Mouse (Mus musculus) adrenal gland, adult (tissue): ENCODE results near the gene Gnpat.

ENCODE experiments used
- DNase-seq, 2 experiments: peaks; one replicate each; pipeline ENCODE4 v3.0.0; 2022 to 2023; ENCODE audit warnings: low spot score in 1 of 2; ENCODE audit not compliant: inconsistent age in 2 of 2

Gnpat gene

GRCm38 (mm10) chr8:124897386-124898250 is 34.8 kb downstream of the Gnpat start, which contains the start of the genes Exoc8 and Sprtn:
Exoc8 (minus strand) TSS chr8:124897705.
Sprtn (plus strand) TSS chr8:124897886.
- DNase-seq, result peak; percentile 99

DNA sequence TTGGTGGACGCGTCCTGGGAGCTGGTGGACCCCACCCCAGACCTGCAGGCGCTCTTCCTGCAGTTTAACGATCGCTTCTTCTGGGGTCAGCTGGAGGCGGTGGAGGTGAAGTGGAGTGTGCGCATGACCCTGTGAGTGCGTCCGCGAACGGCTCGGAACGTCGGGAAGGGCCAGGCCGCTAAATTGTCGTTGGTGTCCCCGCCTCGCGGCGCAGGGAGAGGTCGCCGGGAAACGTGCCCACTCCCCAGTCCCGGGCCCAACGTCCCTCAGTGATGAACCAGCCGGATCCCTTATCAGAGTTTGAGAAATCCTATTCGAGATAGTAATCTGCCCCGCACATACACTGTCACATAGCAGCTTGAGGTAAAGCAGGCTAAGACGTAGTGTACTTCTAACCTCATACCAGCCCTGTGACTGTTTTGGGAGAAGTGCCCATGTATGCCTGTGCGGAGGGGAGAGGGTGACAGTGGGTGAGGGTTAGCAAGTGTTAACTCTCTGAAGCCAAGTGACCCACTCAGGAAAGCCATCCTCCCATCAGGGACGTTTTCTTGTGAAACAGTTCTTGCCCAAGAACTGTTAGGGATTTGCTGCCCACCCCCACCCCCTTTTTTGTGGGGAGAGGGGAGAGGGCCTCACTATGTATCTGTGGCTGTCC is 35.5 kb downstream of the Gnpat start:
- DNase-seq, result peak in 1 of 2 experiments; percentile 65

GRCm38 (mm10) chr8:124903198-124903597 is 40.4 kb downstream of the Gnpat start:
- no peak for DNase-seq

- DNase-seq, result no peak
These were observed 42.6 kb downstream of the Gnpat start for GRCm38 (mm10) chr8:124905482-124905881.

GRCm38 (mm10) chr8:124909936-124910335 is 47.1 kb downstream of the Gnpat start:
- DNase-seq, result peak; percentile 38 to 72

DNA sequence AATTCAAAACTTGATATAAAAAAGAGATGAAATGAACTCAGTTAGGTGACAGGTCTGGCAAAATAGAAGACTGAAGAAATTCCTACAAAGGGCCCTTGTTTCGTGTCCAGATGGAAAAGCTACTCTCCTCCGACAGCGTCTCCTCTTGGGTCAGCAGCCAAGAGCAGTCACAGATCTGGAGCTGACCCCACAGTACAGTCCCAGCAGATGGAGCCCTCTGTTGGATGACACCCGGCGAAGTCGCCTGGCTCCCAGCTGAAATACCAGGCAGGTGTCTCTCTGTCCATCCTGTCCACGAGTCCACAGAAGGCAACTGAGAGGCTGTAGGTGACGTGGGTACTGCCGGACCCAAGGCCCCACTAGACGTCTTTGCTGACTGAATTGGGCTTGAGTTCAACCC is 47.5 kb downstream of the Gnpat start:
- peak in 1 of 2 experiments; percentile 57 for DNase-seq

DNA sequence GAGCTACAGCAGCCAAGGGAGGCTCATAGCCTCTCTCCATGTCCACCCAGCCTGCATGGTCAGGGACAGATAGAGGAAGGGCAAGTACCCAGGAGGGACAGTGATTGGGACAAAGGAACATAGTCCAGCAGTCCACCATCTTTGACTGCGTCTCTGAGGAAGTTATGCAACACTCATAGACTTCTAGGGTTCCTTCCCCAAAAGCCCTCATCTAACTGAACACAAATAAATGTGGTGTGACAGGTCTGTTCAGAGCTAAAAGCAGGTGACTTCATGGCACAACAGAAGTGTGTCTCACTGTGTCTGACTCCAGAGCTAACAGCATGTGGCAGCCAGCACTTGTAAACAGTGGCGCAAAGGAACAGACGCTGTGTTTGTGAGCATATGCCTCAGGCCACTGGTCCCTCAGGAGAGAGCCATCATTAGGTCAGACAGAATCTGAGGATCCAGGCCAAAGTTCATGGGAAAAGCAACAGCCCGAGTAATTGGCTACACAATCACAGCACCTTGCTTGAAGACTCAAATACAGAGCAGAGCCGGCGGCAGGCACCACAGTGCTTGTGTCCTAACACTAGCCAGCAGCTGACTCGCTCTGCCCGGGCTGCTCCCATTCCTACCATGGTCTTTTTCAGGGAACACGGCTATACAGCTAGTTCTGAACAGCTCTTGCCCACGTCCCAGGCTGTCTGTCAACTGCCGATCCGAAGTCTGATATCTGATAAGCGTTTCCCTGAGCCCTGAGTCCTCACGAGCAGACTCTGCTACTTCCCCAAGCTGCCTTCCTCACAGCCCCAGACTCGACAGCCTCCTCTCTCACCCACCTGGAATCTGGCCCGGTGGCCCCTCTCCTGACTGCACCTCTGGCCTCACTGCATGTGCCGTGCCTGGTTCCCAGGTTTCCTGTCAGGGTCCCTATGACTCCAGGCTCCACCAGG is 49.4 kb downstream of the Gnpat start:
- DNase-seq, result no peak

DNA sequence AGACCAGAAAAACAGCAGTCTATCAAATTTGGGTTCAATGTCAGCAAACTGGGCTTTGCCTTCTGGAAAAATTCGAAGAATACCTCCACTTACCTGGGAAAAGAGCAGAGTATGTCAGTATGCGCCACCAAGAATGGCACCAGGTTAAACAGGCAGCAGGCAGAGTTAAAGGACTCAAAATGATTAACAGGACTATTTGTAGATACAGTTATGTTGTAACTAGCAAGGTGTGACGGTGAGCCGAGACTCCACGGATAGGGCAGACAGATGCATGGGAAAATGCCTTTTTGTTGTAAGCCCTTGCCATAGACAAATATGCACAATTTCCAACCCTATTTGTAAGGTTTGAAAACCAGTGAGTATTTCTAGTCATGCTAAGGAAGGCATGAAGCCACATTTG is 51.2 kb downstream of the Gnpat start:
- DNase-seq, result no peak

- DNase-seq, result no peak
These were observed 55.1 kb downstream of the Gnpat start for GRCm38 (mm10) chr8:124917741-124918484.

- DNase-seq, result peak; percentile 42 to 75
These were observed 58.8 kb downstream of the Gnpat start for GRCm38 (mm10) chr8:124921369-124922279.

GRCm38 (mm10) chr8:124922490-124923089 is 59.8 kb downstream of the Gnpat start:
- DNase-seq, result peak in 1 of 2 experiments; percentile 59

DNA sequence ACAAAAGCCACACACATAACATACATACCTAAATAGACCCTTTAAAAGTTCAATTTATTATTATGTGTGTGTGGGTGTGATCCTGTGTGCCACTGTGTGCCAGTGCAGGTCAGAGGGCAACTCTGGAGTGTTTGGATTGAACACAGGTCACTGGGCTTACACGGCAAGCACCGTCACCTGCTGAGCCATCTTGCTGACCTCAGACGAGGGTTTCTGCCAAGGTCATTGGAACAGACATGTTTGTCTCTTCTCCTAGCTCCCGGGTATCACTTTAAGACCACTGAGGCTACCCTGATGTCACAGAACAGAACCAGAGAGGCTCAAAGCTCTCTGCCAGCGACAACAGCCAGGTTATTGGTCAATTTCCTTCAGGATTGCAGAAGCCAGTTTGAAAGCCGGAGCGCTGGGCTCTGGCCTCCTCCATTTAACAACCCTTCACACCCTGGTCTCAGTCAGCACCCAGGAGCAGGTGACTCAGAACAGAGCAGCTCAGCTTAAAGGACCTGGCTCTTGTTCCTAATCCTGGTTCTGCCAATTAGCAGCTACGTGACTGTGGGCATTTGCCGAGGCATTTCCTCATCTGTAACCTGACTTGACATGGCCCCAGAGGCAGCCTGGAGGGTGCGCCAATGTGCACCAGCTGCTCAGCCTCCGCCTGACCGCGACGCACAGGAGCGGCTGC is 61.3 kb downstream of the Gnpat start:
- peak in 1 of 2 experiments; percentile 61 for DNase-seq

- DNase-seq, result peak; percentile 29 to 75
These were observed 62.9 kb downstream of the Gnpat start for GRCm38 (mm10) chr8:124925544-124926266.

DNA sequence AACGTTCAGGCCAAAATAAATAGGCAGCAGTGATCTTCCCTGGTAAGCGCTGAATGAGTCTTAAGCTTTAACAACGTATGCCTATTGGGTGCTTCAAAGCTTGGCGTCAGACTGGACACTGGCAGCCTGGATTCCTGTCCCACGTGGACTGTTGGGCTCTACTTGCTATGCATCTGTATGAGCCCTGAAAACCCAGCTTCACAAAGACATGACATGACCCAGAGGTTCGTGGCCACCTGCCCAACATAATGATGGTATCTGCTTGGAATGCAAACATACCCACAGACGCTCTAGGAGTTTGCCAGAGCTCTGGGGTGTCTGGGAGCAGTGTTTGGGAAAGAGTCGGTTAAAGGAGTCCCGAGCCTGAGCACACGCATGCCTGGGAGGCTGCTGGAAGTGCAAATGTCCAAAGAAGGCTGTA is 63.5 kb downstream of the Gnpat start:
- peak in 1 of 2 experiments; percentile 46 for DNase-seq

GRCm38 (mm10) chr8:124929006-124929405 is 66.2 kb downstream of the Gnpat start:
- DNase-seq, result no peak

DNA sequence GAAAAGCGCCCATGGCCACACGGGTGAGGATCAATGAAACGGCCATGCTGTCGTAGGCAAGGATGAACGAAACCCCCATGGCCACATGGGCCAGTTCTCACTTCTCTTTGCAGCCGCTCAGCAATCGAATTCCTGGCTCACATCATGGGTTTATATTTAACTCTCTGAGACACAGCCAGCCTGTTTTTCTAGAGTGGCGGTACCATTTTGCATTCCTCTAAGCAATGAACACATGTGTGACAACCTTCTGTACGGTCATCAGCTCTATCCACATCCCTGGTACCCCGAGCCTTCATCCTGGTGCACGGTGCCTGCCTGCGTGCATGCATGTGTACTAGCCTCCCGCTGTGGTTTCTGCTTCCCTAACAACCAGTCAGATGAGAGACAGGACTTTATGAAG is 67.3 kb downstream of the Gnpat start:
- DNase-seq, result no peak

- DNase-seq, result no peak
These were observed 67.8 kb downstream of the Gnpat start for GRCm38 (mm10) chr8:124930649-124931048.

DNA sequence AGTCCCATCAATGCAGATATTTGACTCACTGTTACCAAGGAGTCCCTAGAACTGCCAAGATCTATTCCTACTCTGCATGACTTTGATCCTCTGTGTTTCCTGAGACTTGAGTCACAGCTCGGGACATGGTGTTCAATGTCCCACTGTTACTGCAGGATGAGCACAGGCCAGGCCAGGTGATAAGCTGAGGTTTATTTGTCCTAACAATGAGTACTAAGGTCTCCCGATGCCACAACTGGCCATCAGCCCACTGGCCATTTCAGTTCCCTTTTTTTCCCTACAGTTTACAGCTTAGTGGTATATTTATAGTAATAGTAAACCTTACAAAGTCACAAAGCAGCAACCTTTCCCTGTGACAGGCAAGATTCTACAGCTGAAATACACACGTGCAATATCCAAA is 69.6 kb downstream of the Gnpat start:
- DNase-seq, result no peak
